Mouse (Mus musculus) heart, adult 2 months (tissue): ENCODE results near the gene Kcnab3. TPM values are rescaled to one million over a fixed set of nuclear protein-coding genes. Genes with fewer than 3 reads are reported as not detected.

Source experiments
- DNase-seq, 2 experiments: peaks; one replicate each; pipeline ENCODE4 v3.0.0; 2021
- H3K27ac ChIP-seq: fragments of 200-600 bp; 2 replicates; pipeline ENCODE4 v1.8.1; 2022
- H3K27me3 ChIP-seq: fragments of 200-500 bp; 2 replicates; pipeline ENCODE4 v1.6.1; 2012; ENCODE audit warnings: mild to moderate bottlenecking, low read length, inconsistent platforms, mixed read lengths; ENCODE audit not compliant: control insufficient read depth, insufficient read depth
- H3K36me3 ChIP-seq: fragments of 200-500 bp; 2 replicates; pipeline ENCODE4 v1.6.1; 2012; ENCODE audit warnings: low read length, inconsistent platforms; ENCODE audit not compliant: control insufficient read depth, insufficient read depth
- H3K4me1 ChIP-seq: fragments of 200-500 bp; 2 replicates; pipeline ENCODE4 v1.6.1; 2011; ENCODE audit warnings: low read length; ENCODE audit not compliant: control insufficient read depth, insufficient read depth
- H3K4me3 ChIP-seq: fragments of 200-600 bp; 2 replicates; pipeline ENCODE4 v1.8.1; 2022
- H3K79me2 ChIP-seq: fragments of 200-500 bp; replicated peaks from 2 replicates; pipeline ENCODE4 v1.6.1; 2012; ENCODE audit warnings: mild to moderate bottlenecking, inconsistent platforms, low read length, moderate library complexity, mixed read lengths; ENCODE audit not compliant: control insufficient read depth, insufficient read depth
- H3K9ac ChIP-seq: fragments of 200-500 bp; 2 replicates; pipeline ENCODE4 v1.6.1; 2012; ENCODE audit warnings: low read depth, mild to moderate bottlenecking, control low read depth, inconsistent platforms, low read length, mixed read lengths
- CTCF ChIP-seq: fragments of 200-600 bp; IDR thresholded peaks from 2 replicates; pipeline ENCODE4 v1.8.1; 2022; ENCODE audit warnings: antibody characterized with exemption, mild to moderate bottlenecking, moderate library complexity
- EP300 ChIP-seq: fragments of 200-500 bp; IDR thresholded peaks from 2 replicates; pipeline ENCODE4 v1.6.1; 2011; ENCODE audit warnings: low read depth, low read length, control low read depth; ENCODE audit not compliant: insufficient read depth
- POLR2A ChIP-seq: fragments of 200-500 bp; IDR thresholded peaks from 2 replicates; pipeline ENCODE4 v1.6.1; 2011; ENCODE audit warnings: mild to moderate bottlenecking, low read depth, low read length, control low read depth; ENCODE audit not compliant: insufficient read depth
- WGBS: fragments of 180-500 bp; shearing (Covaris S2); methylation state at CpG from one replicate; pipeline ENCODE4 v1.1.7; 2018; 5-methylcytosine and 5-hydroxymethylcytosine counted together
- intact Hi-C: fragments of 180-260 bp; cut with DNase I; formaldehyde crosslinking; loops from one replicate; pipeline ENCODE4 v1.15.1; 2025
- polyA plus RNA-seq: library from polyadenylated mRNA; depleted of rRNA; stranded (reverse); fragments of >200 nt; gene quantifications from 2 replicates; pipeline ENCODE4 v1.2.3, GENCODE M21; 2012
- total RNA-seq, 2 experiments: library from RNA; stranded (reverse); gene quantifications; 2 replicates each; pipeline ENCODE4 v1.2.3; 2021

The Kcnab3 gene
- total and polyA plus RNA-seq, 3 experiments = 0.11 to 0.53 (median 0.23) TPM

DNA sequence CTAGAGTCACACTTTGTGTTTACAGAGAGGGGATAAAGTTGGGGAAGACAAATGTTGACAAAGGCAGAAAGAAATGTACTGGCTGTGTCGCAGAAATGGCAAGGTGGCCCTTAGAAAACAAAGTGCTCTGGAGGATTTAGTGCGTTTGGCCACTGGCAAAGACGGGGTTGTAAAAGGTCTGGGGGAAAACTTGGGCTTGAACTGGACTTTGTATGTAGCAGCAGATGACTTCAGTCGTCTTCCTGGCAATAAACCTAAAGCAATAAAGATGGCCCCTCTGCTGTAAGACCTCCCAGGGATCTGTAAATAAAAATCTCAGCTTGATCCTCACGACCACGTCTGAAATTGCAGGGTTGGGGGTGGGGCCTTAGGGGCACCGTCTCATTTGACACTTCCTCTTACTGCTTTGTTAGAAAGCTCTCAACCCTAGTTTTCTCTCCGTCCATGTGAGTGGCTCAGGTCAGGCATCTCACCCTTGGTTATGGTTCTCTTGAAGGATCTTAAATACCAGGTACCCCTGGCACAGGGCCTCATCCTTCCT lies 6.7 kb downstream of the Kcnab3 start:
- Histone ChIP-seq H3K4me1 (peaks cover 4% of the 10 kb centered on the region), H3K36me3 (no peaks in the 10 kb centered on the region), H3K79me2 (no peaks in the 10 kb centered on the region), H3K27me3 (no peaks in the 10 kb centered on the region), H3K4me3 (no peak overlapping the region), H3K27ac (no peak overlapping the region; the same call in 1 of the 2 replicates), H3K9ac (no peak overlapping the region)
- 69% methylated on average over 8 of the region's 8 CpGs for WGBS
- intact Hi-C loops = no loop called here
- no peak for DNase-seq
- no peak for TF ChIP-seq EP300
- no peak for TF ChIP-seq POLR2A
- TF ChIP-seq CTCF = no peak

DNA sequence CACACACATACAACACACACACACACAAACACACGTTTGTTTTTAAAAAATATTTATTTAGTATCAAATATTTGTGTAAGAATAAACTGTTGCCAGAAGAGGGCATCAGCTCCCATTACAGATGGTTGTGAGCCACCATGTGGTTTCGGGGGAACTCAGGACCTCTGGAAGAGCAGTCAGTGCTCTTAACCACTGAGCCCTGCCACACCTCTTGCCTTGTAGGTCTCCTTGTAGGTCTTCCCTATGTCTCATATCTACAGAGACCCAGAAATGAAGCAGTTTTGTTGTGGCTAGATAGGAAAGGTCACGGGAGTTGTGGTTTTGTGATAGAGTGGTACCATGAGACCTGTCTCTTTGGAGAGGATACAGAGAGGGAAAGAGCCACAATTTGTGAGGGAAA lies 7.9 kb downstream of the Kcnab3 start:
- Histone ChIP-seq H3K79me2 (no peaks in the 10 kb centered on the region), H3K9ac (no peak overlapping the region), H3K27me3 (no peaks in the 10 kb centered on the region), H3K4me1 (peaks cover 4% of the 10 kb centered on the region), H3K36me3 (no peaks in the 10 kb centered on the region), H3K4me3 (no peak overlapping the region), H3K27ac (peak overlapping the region; percentile 46)
- TF ChIP-seq CTCF = peak; percentile 51
- TF ChIP-seq POLR2A = no peak
- no peak for TF ChIP-seq EP300
- 36% methylated on average over 3 of the region's 3 CpGs for WGBS
- intact Hi-C loops = no loop called here
- no peak for DNase-seq

DNA sequence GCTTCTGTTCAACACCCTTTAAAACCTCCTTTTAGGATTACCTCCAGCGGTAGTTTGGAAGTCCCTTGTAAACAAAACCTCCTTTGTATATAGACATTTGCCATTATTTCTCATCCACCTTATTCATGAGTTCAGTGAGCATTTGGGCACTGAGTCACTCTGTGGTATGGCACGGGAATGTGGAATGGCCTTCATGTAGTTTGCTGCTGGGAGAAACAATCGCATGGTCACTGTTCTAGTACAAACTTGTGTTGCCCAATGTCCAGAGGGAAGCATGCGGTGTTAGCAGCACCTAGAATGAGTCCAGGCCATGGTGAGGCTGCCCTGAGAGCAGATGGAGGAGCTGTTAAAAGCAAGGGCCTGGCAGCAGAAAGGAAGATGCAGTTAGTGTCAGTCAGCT lies 8.7 kb downstream of the Kcnab3 start:
- Histone ChIP-seq H3K4me3 (no peak overlapping the region), H3K4me1 (peaks cover 4% of the 10 kb centered on the region), H3K27ac (no peak overlapping the region; the same call in 1 of the 2 replicates), H3K79me2 (no peaks in the 10 kb centered on the region), H3K36me3 (no peaks in the 10 kb centered on the region), H3K27me3 (no peaks in the 10 kb centered on the region), H3K9ac (no peak overlapping the region)
- 77% methylated on average over 4 of the region's 4 CpGs for WGBS
- intact Hi-C loops = no loop called here
- no peak for TF ChIP-seq EP300
- no peak for TF ChIP-seq CTCF
- no peak for TF ChIP-seq POLR2A
- DNase-seq = no peak

DNA sequence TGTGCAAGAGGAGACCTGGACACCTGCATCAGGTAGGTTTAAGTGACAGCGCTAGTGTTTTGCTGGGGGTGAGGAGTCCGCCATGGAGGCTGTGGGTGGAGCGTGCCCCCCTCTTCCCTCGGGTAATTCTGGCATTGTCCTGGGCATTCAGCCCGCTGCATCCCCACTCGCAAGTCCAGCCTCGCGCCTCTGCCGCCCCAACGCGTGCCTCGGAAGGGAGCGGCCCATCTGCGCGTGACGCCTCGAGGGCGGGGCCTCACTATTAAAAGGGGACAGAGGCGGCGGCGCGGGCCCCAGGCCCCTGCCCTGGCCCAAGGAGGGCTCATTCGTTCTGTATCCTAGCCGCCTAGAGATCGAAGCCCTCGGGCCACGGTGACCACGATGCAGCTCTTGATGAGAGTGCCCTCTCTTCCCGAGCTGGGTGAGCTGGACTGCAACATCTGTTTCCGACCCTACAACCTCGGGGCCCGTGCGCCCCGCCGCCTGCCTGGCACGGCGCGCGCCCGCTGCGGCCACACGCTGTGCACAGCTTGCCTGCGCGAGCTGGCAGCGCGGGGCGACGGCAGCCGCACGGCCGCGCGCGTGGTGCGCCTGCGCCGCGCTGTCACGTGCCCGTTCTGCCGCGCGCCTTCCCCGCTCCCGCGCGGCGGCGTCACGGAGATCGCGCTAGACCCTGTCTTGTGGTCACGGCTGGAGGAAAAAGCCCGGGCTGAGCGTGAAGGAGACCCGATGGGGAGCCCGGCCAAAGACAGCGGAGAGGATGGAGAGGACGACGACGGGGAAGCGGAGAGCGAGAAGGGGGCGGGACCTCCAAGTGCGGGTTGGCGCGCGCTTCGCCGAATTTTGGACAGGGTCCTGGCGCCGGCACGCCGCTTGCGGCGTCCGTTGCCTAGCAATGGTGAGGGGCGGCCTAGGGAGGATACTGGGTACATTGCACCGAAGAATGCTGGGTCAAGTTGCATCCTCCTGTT lies 14.4 kb downstream of the Kcnab3 start, which contains the start of gene Rnf227:
Rnf227 (plus strand) TSS at position 301 of the 971 bp plus-strand sequence.
- intact Hi-C loops = loop anchor here (2.0 kb wide), 2 partner anchors 18 to 26 kb away; partner anchors contain the start of genes Cntrob and Trappc1
- peak within 1 kb of the TSS; percentile 73 for H3K4me3 ChIP-seq
- peak; percentile 27; the same call in 1 of the 2 replicates for TF ChIP-seq POLR2A
- TF ChIP-seq CTCF = no peak
- peak within 1 kb of the TSS; percentile 20; the same call in 1 of the 2 replicates for H3K27ac ChIP-seq
- no peaks in the 10 kb centered on the region for H3K27me3 ChIP-seq
- no peaks in the 10 kb centered on the region for H3K79me2 ChIP-seq
- peak; percentile 85 to 86 for DNase-seq
- no peaks in the 10 kb centered on the region for H3K36me3 ChIP-seq
- peaks cover 2% of the 10 kb centered on the region for H3K4me1 ChIP-seq
- 3% methylated on average over 99 of the region's 99 CpGs for WGBS
- H3K9ac ChIP-seq = peak within 1 kb of the TSS; percentile 68

DNA sequence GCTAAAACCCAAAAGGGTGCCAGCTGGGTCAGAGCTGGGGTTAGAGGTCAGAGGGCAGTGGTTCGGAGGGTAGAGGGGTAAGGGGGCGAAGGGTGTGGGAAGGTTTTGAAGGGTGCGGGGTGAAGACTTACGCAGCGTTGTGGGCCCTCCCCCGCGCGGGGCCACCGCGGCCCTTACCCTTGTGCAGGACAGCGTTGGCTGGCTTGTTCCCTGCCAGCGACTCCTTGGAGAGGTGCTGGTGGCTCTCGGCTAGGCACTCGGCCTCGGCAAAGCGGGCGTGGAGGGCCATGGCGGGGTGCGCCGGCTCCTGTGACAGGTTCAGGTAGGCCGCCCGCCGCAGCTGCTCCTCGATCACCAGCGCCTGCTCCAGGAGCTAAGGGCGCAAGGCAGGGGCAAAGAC lies 20.4 kb downstream of the Kcnab3 start:
- DNase-seq = no peak
- intact Hi-C loops = no loop called here
- TF ChIP-seq POLR2A (no peak), CTCF (no peak), EP300 (no peak)
- H3K36me3 ChIP-seq = no peaks in the 10 kb centered on the region
- 91% methylated on average over 24 of the region's 26 CpGs for WGBS
- H3K27me3 ChIP-seq = no peaks in the 10 kb centered on the region
- no peaks in the 10 kb centered on the region for H3K79me2 ChIP-seq
- H3K9ac ChIP-seq = no peak overlapping the region
- H3K4me1 ChIP-seq = no peaks in the 10 kb centered on the region
- no peak overlapping the region for H3K27ac ChIP-seq
- H3K4me3 ChIP-seq = no peak overlapping the region

DNA sequence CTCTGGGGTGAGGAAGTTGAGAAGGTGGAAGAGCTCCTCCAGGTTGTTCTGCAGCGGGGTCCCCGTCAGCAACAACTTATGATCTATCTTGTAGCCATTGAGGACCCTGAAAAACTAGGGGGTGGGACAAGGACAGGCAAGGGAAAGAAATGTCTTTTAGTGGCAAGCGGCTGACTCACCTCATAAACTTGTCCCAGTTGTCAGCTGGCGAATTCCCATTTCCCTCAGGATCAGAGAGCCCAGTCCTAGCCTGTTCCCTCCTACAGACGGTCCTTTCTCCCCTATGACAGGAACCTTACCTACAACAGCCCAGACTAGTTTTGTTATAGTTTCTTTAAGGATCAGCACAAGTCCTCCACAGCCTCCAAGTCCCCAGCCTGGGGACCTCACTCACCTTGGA lies 30.5 kb downstream of the Kcnab3 start:
- no peak overlapping the region for H3K27ac ChIP-seq
- WGBS = 91% methylated on average over 5 of the region's 5 CpGs
- H3K36me3 ChIP-seq = no peaks in the 10 kb centered on the region
- H3K4me1 ChIP-seq = no peaks in the 10 kb centered on the region
- DNase-seq = no peak
- H3K27me3 ChIP-seq = no peaks in the 10 kb centered on the region
- H3K4me3 ChIP-seq = no peak overlapping the region
- TF ChIP-seq CTCF (no peak), EP300 (no peak), POLR2A (no peak)
- H3K9ac ChIP-seq = no peak overlapping the region
- intact Hi-C loops = no loop called here
- H3K79me2 ChIP-seq = no peaks in the 10 kb centered on the region
